Mouse (Mus musculus) thymus, postnatal 25 days (tissue): Measurements from ENCODE around the gene Arfgap2.
"Not testable (repeated sequence)": the region's sequence is repeated elsewhere in the genome, so short reads cannot be mapped to it uniquely, and the experiment has no call there.

Experiments
- DNase-seq: peaks from one replicate; pipeline ENCODE4 v3.0.0; 2022

Arfgap2 gene

GRCm38 (mm10) chr2:91264711-91265681, at the start of gene Arfgap2:
Gene Arfgap2, plus strand, starts transcription at chr2:91264974.
- peak; percentile 93 for DNase-seq

GRCm38 (mm10) chr2:91217032-91217431, 47.7 kb upstream of the Arfgap2 start:
- DNase-seq, result peak; percentile 69

- DNase-seq, result no peak
Observed at GRCm38 (mm10) chr2:91220501-91220900, 44.3 kb upstream of the Arfgap2 start.

- DNase-seq, result no peak
Observed at GRCm38 (mm10) chr2:91223614-91224013, 41.2 kb upstream of the Arfgap2 start.

- DNase-seq, result no peak
Observed at GRCm38 (mm10) chr2:91229735-91230134, 35.0 kb upstream of the Arfgap2 start.

- DNase-seq, result peak; percentile 92
Observed at GRCm38 (mm10) chr2:91236601-91237510, 27.9 kb upstream of the Arfgap2 start, which contains the start of gene Ddb2. Gene Ddb2, minus strand, starts transcription at chr2:91236982.

- DNase-seq, result not testable (repeated sequence)
Observed at GRCm38 (mm10) chr2:91237511-91238080, 27.2 kb upstream of the Arfgap2 start.

GRCm38 (mm10) chr2:91242547-91242946, 22.2 kb upstream of the Arfgap2 start:
- no peak for DNase-seq

GRCm38 (mm10) chr2:91243416-91243815, 21.4 kb upstream of the Arfgap2 start:
- no peak for DNase-seq

- no peak for DNase-seq
Observed at GRCm38 (mm10) chr2:91244557-91245228, 20.1 kb upstream of the Arfgap2 start.

- no peak for DNase-seq
Observed at GRCm38 (mm10) chr2:91248366-91248765, 16.4 kb upstream of the Arfgap2 start.

GRCm38 (mm10) chr2:91252001-91252400, 12.8 kb upstream of the Arfgap2 start:
- DNase-seq, result no peak

GRCm38 (mm10) chr2:91252512-91252911, 12.3 kb upstream of the Arfgap2 start:
- DNase-seq, result no peak

- no peak for DNase-seq
Observed at GRCm38 (mm10) chr2:91254725-91255380, 9.9 kb upstream of the Arfgap2 start.

GRCm38 (mm10) chr2:91255661-91256150, 9.1 kb upstream of the Arfgap2 start, which contains the start of gene Pacsin3:
Gene Pacsin3, plus strand, starts transcription at chr2:91255954.
- DNase-seq, result no peak

- peak; percentile 40 for DNase-seq
Observed at GRCm38 (mm10) chr2:91256256-91257125, 8.3 kb upstream of the Arfgap2 start.

GRCm38 (mm10) chr2:91257126-91257980, 7.4 kb upstream of the Arfgap2 start:
- DNase-seq, result no peak

- DNase-seq, result no peak
Observed at GRCm38 (mm10) chr2:91258054-91258453, 6.7 kb upstream of the Arfgap2 start.

GRCm38 (mm10) chr2:91258830-91259229, 5.9 kb upstream of the Arfgap2 start:
- no peak for DNase-seq
